Mouse (Mus musculus): ENCODE data around the gene Asxl1. TPM values are rescaled to one million over a fixed set of nuclear protein-coding genes. Genes with fewer than 3 reads are reported as not detected.

The Asxl1 gene
- polyA plus RNA-seq, 1 experiment from 2014 or later = 17.1 TPM

- Histone ChIP-seq H3K27me3 (ENCODE audit: control insufficient read depth, insufficient read depth, low read length) (no peaks in the 10 kb centered on the region), H3K4me3 (replicated peaks; ENCODE audit: low read depth, low read length) (no peak overlapping the region), H3K4me1 (ENCODE audit: control insufficient read depth, insufficient read depth, low read length) (peaks cover 54% of the 10 kb centered on the region), H3K9ac (replicated peaks; ENCODE audit: low read length) (no peak overlapping the region), H3K27ac (replicated peaks; ENCODE audit: low read depth, low read length) (peak overlapping the region; percentile 53), H3K36me3 (ENCODE audit: control insufficient read depth, insufficient read depth, low read length) (peaks cover 43% of the 10 kb centered on the region), H3K4me2 (ENCODE audit: low read length) (no peak overlapping the region), H3K9me3 (ENCODE audit: control insufficient read depth, low read length) (no peaks in the 10 kb centered on the region)
- WGBS = 37% methylated on average over 6 of the region's 6 CpGs
- ATAC-seq (ENCODE audit: low FRiP score, low TSS enrichment) (no peak), DNase-seq (no peak)
Measured at GRCm38 (mm10) chr2:153436641-153437305, 91.1 kb downstream of the Asxl1 start.

GRCm38 (mm10) chr2:153437306-153437659 lies 91.7 kb downstream of the Asxl1 start:
- peaks cover 38% of the 10 kb centered on the region for H3K36me3 ChIP-seq (ENCODE audit: control insufficient read depth, insufficient read depth, low read length)
- peak overlapping the region; percentile 53 for H3K27ac ChIP-seq (replicated peaks; ENCODE audit: low read depth, low read length)
- 33% methylated on average over 2 of the region's 2 CpGs for WGBS
- H3K4me2 ChIP-seq (ENCODE audit: low read length) = no peak overlapping the region
- H3K27me3 ChIP-seq (ENCODE audit: control insufficient read depth, insufficient read depth, low read length) = no peaks in the 10 kb centered on the region
- DNase-seq = no peak
- H3K4me3 ChIP-seq (replicated peaks; ENCODE audit: low read depth, low read length) = no peak overlapping the region
- no peak overlapping the region for H3K9ac ChIP-seq (replicated peaks; ENCODE audit: low read length)
- no peak for ATAC-seq (ENCODE audit: low FRiP score, low TSS enrichment)
- H3K9me3 ChIP-seq (ENCODE audit: control insufficient read depth, low read length) = no peaks in the 10 kb centered on the region
- H3K4me1 ChIP-seq (ENCODE audit: control insufficient read depth, insufficient read depth, low read length) = peaks cover 59% of the 10 kb centered on the region

DNA sequence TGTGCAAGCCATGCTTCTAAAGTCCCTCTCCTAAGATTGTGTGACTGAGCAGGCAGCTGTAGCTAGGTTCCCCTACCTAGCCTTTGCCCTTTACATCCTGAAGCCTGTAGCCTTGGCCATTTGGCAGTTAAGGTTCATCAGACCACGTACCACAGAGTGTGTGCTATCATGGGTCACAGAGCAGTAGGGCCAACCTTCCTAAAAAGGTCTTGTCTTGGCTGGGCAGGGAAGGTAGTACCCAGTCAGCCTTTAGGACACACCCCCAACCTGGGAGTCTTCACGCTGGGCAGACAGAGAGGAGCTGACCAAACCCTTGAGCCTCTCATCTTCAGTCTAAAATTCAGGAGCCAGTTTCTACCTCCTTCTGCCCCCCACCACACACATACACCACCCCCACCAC lies 95.1 kb downstream of the Asxl1 start:
- Histone ChIP-seq H3K9ac (replicated peaks; ENCODE audit: low read length) (peak overlapping the region; percentile 34; the same call in 1 of the 2 replicates), H3K9me3 (ENCODE audit: control insufficient read depth, low read length) (no peaks in the 10 kb centered on the region), H3K4me1 (ENCODE audit: control insufficient read depth, insufficient read depth, low read length) (peaks cover 55% of the 10 kb centered on the region), H3K4me3 (replicated peaks; ENCODE audit: low read depth, low read length) (no peak overlapping the region), H3K27me3 (ENCODE audit: control insufficient read depth, insufficient read depth, low read length) (no peaks in the 10 kb centered on the region), H3K4me2 (ENCODE audit: low read length) (peak overlapping the region; percentile 87), H3K27ac (replicated peaks; ENCODE audit: low read depth, low read length) (peak overlapping the region; percentile 55; the same call in 1 of the 2 replicates), H3K36me3 (ENCODE audit: control insufficient read depth, insufficient read depth, low read length) (peaks cover 6% of the 10 kb centered on the region)
- DNase-seq (no peak), ATAC-seq (ENCODE audit: low FRiP score, low TSS enrichment) (no peak)
- WGBS = 59% methylated on average over 2 of the region's 2 CpGs

- no peak for ATAC-seq (ENCODE audit: low FRiP score, low TSS enrichment)
- no peaks in the 10 kb centered on the region for H3K27me3 ChIP-seq (ENCODE audit: control insufficient read depth, insufficient read depth, low read length)
- H3K4me1 ChIP-seq (ENCODE audit: control insufficient read depth, insufficient read depth, low read length) = peaks cover 50% of the 10 kb centered on the region
- peaks cover 2% of the 10 kb centered on the region for H3K36me3 ChIP-seq (ENCODE audit: control insufficient read depth, insufficient read depth, low read length)
- H3K27ac ChIP-seq (replicated peaks; ENCODE audit: low read depth, low read length) = peak overlapping the region; percentile 55; the same call in 1 of the 2 replicates
- H3K4me2 ChIP-seq (ENCODE audit: low read length) = peak overlapping the region; percentile 87
- H3K4me3 ChIP-seq (replicated peaks; ENCODE audit: low read depth, low read length) = 0 out of 2 replicates have a peak overlapping the region, but pooled peaks have one; percentile 7
- H3K9ac ChIP-seq (replicated peaks; ENCODE audit: low read length) = peak overlapping the region; percentile 34; the same call in 1 of the 2 replicates
- H3K9me3 ChIP-seq (ENCODE audit: control insufficient read depth, low read length) = no peaks in the 10 kb centered on the region
- no peak for DNase-seq
- WGBS = 38% methylated on average over 3 of the region's 3 CpGs
Measured at GRCm38 (mm10) chr2:153441228-153441627, 95.6 kb downstream of the Asxl1 start.

DNA sequence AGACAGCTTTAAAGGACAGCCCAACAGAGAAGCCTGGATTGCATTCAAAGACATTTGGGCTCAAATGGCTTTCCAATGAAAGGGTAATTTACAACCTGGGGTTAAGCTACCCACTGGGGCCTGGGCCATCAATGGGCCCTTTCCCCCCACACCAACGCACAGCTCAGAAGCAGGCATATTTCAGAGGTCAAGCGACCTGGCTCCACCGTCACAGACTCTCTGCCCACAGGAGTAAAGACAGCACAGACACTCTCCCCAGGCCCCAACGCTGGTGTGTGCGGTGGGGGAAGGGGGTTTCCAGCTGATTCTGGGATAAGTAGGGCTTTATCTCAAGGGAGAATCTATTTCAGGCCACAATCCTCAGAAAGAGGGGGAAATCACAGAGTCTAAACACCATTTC lies 97.1 kb downstream of the Asxl1 start:
- Histone ChIP-seq H3K27me3 (ENCODE audit: control insufficient read depth, insufficient read depth, low read length) (no peaks in the 10 kb centered on the region), H3K4me2 (ENCODE audit: low read length) (peak overlapping the region; percentile 87), H3K4me3 (replicated peaks; ENCODE audit: low read depth, low read length) (peak overlapping the region; percentile 93), H3K36me3 (ENCODE audit: control insufficient read depth, insufficient read depth, low read length) (no peaks in the 10 kb centered on the region), H3K4me1 (ENCODE audit: control insufficient read depth, insufficient read depth, low read length) (peaks cover 35% of the 10 kb centered on the region), H3K27ac (replicated peaks; ENCODE audit: low read depth, low read length) (peak overlapping the region; percentile 95), H3K9me3 (ENCODE audit: control insufficient read depth, low read length) (no peaks in the 10 kb centered on the region), H3K9ac (replicated peaks; ENCODE audit: low read length) (peak overlapping the region; percentile 95)
- ATAC-seq (ENCODE audit: low FRiP score, low TSS enrichment) (no peak), DNase-seq (no peak)
- 2% methylated on average over 5 of the region's 5 CpGs for WGBS

- Histone ChIP-seq H3K4me2 (ENCODE audit: low read length) (peak overlapping the region; percentile 87), H3K4me1 (ENCODE audit: control insufficient read depth, insufficient read depth, low read length) (peaks cover 28% of the 10 kb centered on the region), H3K9me3 (ENCODE audit: control insufficient read depth, low read length) (no peaks in the 10 kb centered on the region), H3K36me3 (ENCODE audit: control insufficient read depth, insufficient read depth, low read length) (no peaks in the 10 kb centered on the region), H3K4me3 (replicated peaks; ENCODE audit: low read depth, low read length) (peak overlapping the region; percentile 93), H3K27ac (replicated peaks; ENCODE audit: low read depth, low read length) (peak overlapping the region; percentile 95), H3K27me3 (ENCODE audit: control insufficient read depth, insufficient read depth, low read length) (no peaks in the 10 kb centered on the region), H3K9ac (replicated peaks; ENCODE audit: low read length) (peak overlapping the region; percentile 95)
- DNase-seq (peak; percentile 68), ATAC-seq (ENCODE audit: low FRiP score, low TSS enrichment) (peak; percentile 66)
- under 1% methylated on average over 58 of the region's 59 CpGs for WGBS
Measured at GRCm38 (mm10) chr2:153443434-153444240, 98.0 kb downstream of the Asxl1 start.

- ATAC-seq (ENCODE audit: low FRiP score, low TSS enrichment) (peak; percentile 82), DNase-seq (peak; percentile 88)
- under 1% methylated on average over 50 of the region's 64 CpGs for WGBS
- no peaks in the 10 kb centered on the region for H3K27me3 ChIP-seq (ENCODE audit: control insufficient read depth, insufficient read depth, low read length)
- peak overlapping the region; percentile 87 for H3K4me2 ChIP-seq (ENCODE audit: low read length)
- no peaks in the 10 kb centered on the region for H3K36me3 ChIP-seq (ENCODE audit: control insufficient read depth, insufficient read depth, low read length)
- peak overlapping the region; percentile 95 for H3K9ac ChIP-seq (replicated peaks; ENCODE audit: low read length)
- peaks cover 28% of the 10 kb centered on the region for H3K4me1 ChIP-seq (ENCODE audit: control insufficient read depth, insufficient read depth, low read length)
- H3K9me3 ChIP-seq (ENCODE audit: control insufficient read depth, low read length) = no peaks in the 10 kb centered on the region
- peak overlapping the region; percentile 93 for H3K4me3 ChIP-seq (replicated peaks; ENCODE audit: low read depth, low read length)
- peak overlapping the region; percentile 95 for H3K27ac ChIP-seq (replicated peaks; ENCODE audit: low read depth, low read length)
Measured at GRCm38 (mm10) chr2:153444254-153445136, 98.9 kb downstream of the Asxl1 start.
